Mouse (Mus musculus): ENCODE measurements around the gene Kmt2e.

GRCm38 (mm10) chr5:23395721-23396120 lies 38.5 kb upstream of the Kmt2e start:
- no peak for TF ChIP-seq CTCF (IDR thresholded peaks at IDR 0.05)
- no peak for TF ChIP-seq POLR2A (IDR thresholded peaks at IDR 0.05; ENCODE audit: insufficient read depth, low read depth, low read length)
- no peak for TF ChIP-seq EP300 (IDR thresholded peaks at IDR 0.05; ENCODE audit: insufficient read depth, low read depth, low read length)

Data from heart, adult 2 months (tissue).